Mouse (Mus musculus) spleen, adult 2 months (tissue): Measurements from ENCODE around the gene Klhdc4. TPM values are rescaled to one million over a fixed set of nuclear protein-coding genes. Genes with fewer than 3 reads are reported as not detected.

Source experiments
- DNase-seq, 2 experiments: peaks; one replicate each; pipeline versions ENCODE4 v3.0.0 to v3.0.0-alpha.2; 2012 to 2021; ENCODE audit warnings: low spot score in 2 of 2, low read depth in 1 of 2
- H3K27ac ChIP-seq: fragments of 200-500 bp; 2 replicates; pipeline ENCODE4 v1.5.1; 2012; ENCODE audit warnings: low read length, inconsistent platforms; ENCODE audit not compliant: insufficient read depth
- H3K27me3 ChIP-seq: fragments of 200-500 bp; 2 replicates; pipeline ENCODE4 v1.6.1; 2012; ENCODE audit warnings: mild to moderate bottlenecking, moderate library complexity, low read length, inconsistent platforms; ENCODE audit not compliant: control insufficient read depth, insufficient read depth
- H3K36me3 ChIP-seq: fragments of 200-500 bp; 2 replicates; pipeline ENCODE4 v1.6.1; 2012; ENCODE audit warnings: mild to moderate bottlenecking, low read length, inconsistent platforms; ENCODE audit not compliant: control insufficient read depth, insufficient read depth
- H3K4me1 ChIP-seq: fragments of 200-500 bp; 2 replicates; pipeline ENCODE4 v1.6.1; 2011; ENCODE audit warnings: inconsistent platforms; ENCODE audit not compliant: control insufficient read depth, insufficient read depth, insufficient read length
- H3K4me3 ChIP-seq: fragments of 200-500 bp; 2 replicates; pipeline ENCODE4 v1.5.1; 2011; ENCODE audit warnings: mild to moderate bottlenecking, inconsistent platforms; ENCODE audit not compliant: insufficient read depth, insufficient read length; ENCODE audit errors: extremely low read depth
- CTCF ChIP-seq: fragments of 200-500 bp; IDR thresholded peaks from 2 replicates; pipeline ENCODE4 v1.5.1; 2011; ENCODE audit warnings: mild to moderate bottlenecking, inconsistent platforms; ENCODE audit not compliant: insufficient read depth, insufficient read length, insufficient replicate concordance; ENCODE audit errors: extremely low read depth
- POLR2A ChIP-seq: fragments of 200-500 bp; IDR thresholded peaks from 2 replicates; pipeline ENCODE4 v1.6.1; 2011; ENCODE audit warnings: low read depth, low read length, inconsistent platforms
- WGBS: fragments of 180-500 bp; shearing (Covaris S2); methylation state at CpG from one replicate; pipeline ENCODE4 v1.1.7; 2018; 5-methylcytosine and 5-hydroxymethylcytosine counted together
- polyA plus RNA-seq: library from polyadenylated mRNA; depleted of rRNA; stranded (reverse); fragments of >200 nt; gene quantifications from 2 replicates; pipeline ENCODE4 v1.2.3, GENCODE M21; 2012

Klhdc4 gene
- polyA plus RNA-seq, 1 experiment, result 15.8 TPM

DNA sequence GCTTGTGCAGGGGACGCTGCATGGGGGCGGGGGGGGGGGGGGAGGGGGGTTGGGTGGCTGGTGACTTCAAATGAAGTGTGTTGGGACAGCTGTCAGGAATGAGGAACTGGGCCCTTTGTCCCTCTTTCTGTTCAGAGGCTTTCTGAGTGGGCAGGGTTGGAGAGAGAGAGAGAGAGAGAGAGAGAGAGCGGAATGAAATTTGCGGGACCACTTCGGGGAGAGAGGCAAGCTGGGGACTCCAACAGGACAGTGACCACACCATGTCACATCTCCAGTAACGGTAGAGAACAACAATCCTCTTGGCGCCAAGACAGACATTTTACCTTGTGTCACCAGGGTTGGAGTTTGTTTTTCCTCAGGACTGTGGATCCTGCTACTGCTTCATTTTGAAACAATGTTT is 15.4 kb upstream of the Klhdc4 start:
- Histone ChIP-seq H3K27me3 (no peaks in the 10 kb centered on the region), H3K27ac (no peak overlapping the region), H3K4me1 (no peaks in the 10 kb centered on the region), H3K4me3 (no peak overlapping the region), H3K36me3 (no peaks in the 10 kb centered on the region)
- no peak for DNase-seq
- TF ChIP-seq POLR2A, result no peak
- no peak for TF ChIP-seq CTCF
- 60% methylated on average over 7 of the region's 7 CpGs for WGBS

DNA sequence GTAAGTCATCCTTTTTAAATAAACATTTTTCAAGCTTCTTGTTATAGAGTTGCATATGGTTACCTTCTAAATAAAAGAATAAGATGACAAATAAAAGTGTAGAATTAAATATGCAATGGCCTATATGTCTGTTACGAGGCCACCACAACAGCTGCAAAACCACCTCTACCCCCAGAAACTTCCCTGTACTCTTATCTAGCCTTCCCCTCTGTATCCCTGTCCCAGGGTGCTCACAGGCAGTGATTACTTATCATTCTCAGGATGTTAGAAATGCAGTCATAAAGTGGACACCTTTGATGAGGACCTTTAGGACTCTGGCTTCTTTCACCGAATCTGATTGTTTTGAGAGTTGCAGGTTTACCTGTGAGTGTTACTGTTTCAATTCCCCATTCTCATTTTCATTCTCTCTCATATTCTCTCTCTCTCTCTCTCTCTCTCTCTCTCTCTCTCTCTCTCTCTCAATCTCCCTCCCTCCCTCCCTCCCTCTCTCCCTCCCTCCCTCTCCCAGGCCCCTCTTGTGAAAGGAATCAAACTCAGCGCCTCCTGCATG is 13.9 kb upstream of the Klhdc4 start:
- TF ChIP-seq POLR2A (no peak), CTCF (no peak)
- 79% methylated on average over 3 of the region's 3 CpGs for WGBS
- no peaks in the 10 kb centered on the region for H3K27me3 ChIP-seq

DNA sequence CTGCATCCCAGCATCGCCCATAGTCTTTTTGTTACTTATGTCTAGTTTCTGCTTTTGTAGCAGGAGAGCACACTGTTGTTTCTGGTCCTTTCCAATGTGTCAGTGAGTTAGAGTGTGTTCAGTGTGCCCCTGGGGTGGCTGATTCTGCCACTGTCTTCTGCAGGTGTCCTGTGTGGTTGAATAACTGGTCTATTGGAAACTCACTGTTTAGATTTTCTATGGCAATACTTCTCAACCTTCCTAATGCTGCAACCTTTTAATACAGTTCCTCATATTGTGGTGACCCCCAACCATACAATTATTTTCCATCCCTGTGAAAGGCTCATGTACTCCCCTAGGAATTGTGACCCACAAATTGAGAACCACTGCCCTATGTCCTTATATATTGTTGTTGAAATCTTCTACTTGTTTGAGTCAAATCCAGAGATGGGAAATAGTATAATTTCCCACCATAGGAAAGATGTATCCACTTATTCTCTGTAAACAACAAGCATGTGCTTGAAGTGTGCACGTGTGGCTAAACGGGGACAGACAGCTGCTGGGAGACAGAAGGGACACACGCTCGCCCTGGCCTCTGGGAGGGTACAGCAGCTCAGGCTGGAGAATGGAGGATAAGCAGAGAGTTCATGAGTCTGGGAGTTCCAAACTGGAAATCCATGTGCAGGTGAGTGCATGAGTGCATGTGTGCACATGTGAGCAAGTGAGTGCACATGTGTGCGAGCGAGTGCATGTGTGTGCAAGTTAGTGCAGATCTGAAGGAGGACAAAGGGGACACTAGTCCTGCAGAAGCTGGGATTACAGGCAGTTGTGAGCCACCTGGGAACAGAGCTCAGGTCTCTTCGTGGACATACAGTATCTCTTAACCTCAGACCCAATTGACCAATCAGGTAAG is 12.9 kb upstream of the Klhdc4 start:
- H3K4me3 ChIP-seq, result no peak overlapping the region
- H3K36me3 ChIP-seq, result no peaks in the 10 kb centered on the region
- TF ChIP-seq CTCF, result no peak
- no peak for TF ChIP-seq POLR2A
- DNase-seq, result no peak
- H3K4me1 ChIP-seq, result no peaks in the 10 kb centered on the region
- no peaks in the 10 kb centered on the region for H3K27me3 ChIP-seq
- WGBS, result 89% methylated on average over 8 of the region's 8 CpGs
- no peak overlapping the region for H3K27ac ChIP-seq

More for the DNA sequence above, 13.9 kb upstream of the Klhdc4 start:
- no peak for DNase-seq
- Histone ChIP-seq H3K4me3 (no peak overlapping the region), H3K4me1 (no peaks in the 10 kb centered on the region), H3K27ac (no peak overlapping the region), H3K36me3 (no peaks in the 10 kb centered on the region)

DNA sequence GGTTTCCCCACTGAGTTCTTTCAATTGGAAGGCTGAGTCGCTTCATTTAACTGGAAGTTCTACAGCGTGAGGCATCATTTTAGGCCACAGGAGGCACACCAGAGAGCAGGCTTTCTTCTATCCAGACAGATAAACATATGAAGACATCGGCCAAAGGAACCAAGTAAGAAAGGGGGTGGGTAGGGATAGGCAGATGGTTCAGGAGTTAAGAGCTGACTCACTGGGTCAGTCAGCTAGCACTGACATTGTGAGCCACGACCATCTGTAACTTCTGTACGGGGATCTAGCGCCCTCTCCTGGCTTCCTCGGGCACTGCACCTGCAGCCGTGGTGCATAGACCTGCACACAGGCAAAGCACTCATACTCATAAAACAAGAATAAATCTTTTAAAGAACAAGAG is 11.9 kb upstream of the Klhdc4 start:
- DNase-seq, result peak in 1 of 2 experiments; percentile 31
- Histone ChIP-seq H3K4me1 (no peaks in the 10 kb centered on the region), H3K4me3 (no peak overlapping the region)

DNA sequence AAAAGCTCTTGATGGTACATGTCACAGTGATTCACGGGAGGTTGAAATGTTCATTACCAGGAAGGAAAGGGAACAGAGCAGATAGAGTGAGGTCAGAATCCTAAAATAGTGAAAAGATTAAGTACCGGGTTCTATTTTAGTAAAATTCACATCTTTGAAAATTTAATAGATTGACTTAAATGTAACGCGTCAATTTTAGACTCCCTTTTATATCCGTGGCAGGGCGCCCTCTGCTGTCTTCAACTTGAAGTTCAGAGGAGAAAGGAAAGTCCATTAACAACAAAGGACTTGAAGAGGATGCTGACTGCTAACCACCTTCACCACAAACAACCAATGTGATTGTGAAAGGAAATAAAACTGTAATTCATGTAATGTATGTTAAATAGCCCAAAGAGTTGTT is 3.1 kb upstream of the Klhdc4 start:
- peak; percentile 60 to 70 for DNase-seq
- Histone ChIP-seq H3K36me3 (no peaks in the 10 kb centered on the region), H3K27ac (no peak overlapping the region), H3K4me3 (no peak overlapping the region), H3K4me1 (no peaks in the 10 kb centered on the region; the same call in 1 of the 2 replicates), H3K27me3 (no peaks in the 10 kb centered on the region)
- TF ChIP-seq POLR2A (no peak), CTCF (peak; percentile 22; the same call in 1 of the 2 replicates)
- WGBS, result 5% methylated on average over 6 of the region's 6 CpGs

More for the DNA sequence above, 11.9 kb upstream of the Klhdc4 start:
- H3K27me3 ChIP-seq, result no peaks in the 10 kb centered on the region
- WGBS, result 60% methylated on average over 8 of the region's 8 CpGs
- TF ChIP-seq POLR2A (no peak), CTCF (peak; percentile 42; the same call in 1 of the 2 replicates)
- no peak overlapping the region for H3K27ac ChIP-seq
- H3K36me3 ChIP-seq, result no peaks in the 10 kb centered on the region

DNA sequence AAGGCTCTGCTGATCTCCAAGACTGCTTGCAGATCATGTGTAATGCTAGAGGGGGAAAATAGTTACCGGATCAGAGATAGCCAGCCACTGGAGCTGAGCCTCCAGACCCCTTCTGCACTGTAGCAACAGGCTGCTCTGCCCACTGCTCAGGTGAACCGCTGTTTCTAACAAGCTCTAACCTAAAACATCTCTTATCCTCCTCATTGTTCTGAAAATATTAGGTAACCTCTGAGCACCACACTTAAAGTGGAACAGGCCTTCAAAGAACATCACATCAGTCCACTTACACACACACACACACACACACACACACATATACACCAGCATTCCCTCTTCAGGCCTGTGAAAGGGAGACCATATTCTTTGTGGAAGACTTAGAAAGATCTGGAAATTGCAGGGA is 2.7 kb upstream of the Klhdc4 start:
- H3K4me3 ChIP-seq, result no peak overlapping the region
- DNase-seq, result no peak
- no peaks in the 10 kb centered on the region for H3K27me3 ChIP-seq
- WGBS, result 88% methylated on average over 2 of the region's 2 CpGs
- no peaks in the 10 kb centered on the region for H3K36me3 ChIP-seq
- H3K4me1 ChIP-seq, result no peaks in the 10 kb centered on the region; the same call in 1 of the 2 replicates
- no peak overlapping the region for H3K27ac ChIP-seq
- TF ChIP-seq POLR2A (no peak), CTCF (no peak)
